In genomic region chr6:48443592-48444309, GRCm38 (mm10) we compare ENCODE assay signal across 8 mouse cellular contexts. TPM values are rescaled to one million over a fixed set of nuclear protein-coding genes. Genes with fewer than 3 reads are reported as not detected.
DNase-seq lines count a peak whose midpoint lies in the region; ATAC-seq and TF ChIP-seq lines count a peak whose summit lies in the region.

No protein-coding gene starts in this region.

- ATAC-seq in embryonic facial prominence, embryonic 12.5 days (ENCODE audit: insufficient number of reproducible peaks, insufficient read depth, low FRiP score, low TSS enrichment), result peak; percentile 81
- peak; percentile 87 for ATAC-seq in kidney, embryonic 14.5 days (ENCODE audit: low FRiP score, low TSS enrichment)
- ATAC-seq in limb, embryonic 15.5 days (ENCODE audit: insufficient number of reproducible peaks, low FRiP score, low TSS enrichment, low read depth), result peak; percentile 87
- peak; percentile 85 for ATAC-seq in midbrain, postnatal 0 days (ENCODE audit: low FRiP score)

- 2% methylated on average over 19 of the region's 19 CpGs for WGBS in embryonic facial prominence, embryonic 12.5 days
- 2% methylated on average over 19 of the region's 19 CpGs for WGBS in heart, embryonic 10.5 days
- 2% methylated on average over 18 of the region's 19 CpGs for WGBS in kidney, embryonic 14.5 days
- WGBS in limb, embryonic 15.5 days, result 1% methylated on average over 19 of the region's 19 CpGs
- 3% methylated on average over 17 of the region's 19 CpGs for WGBS in midbrain, postnatal 0 days

- peak; percentile 54 for DNase-seq in retina, adult 2 months (ENCODE audit: low read depth, low spot score)
- DNase-seq in retina, postnatal 1 day, result no peak
- DNase-seq in heart, embryonic 10.5 days (ENCODE audit: low spot score), result peak; percentile 98
- peak; percentile 95 for DNase-seq in midbrain, postnatal 0 days (ENCODE audit: low spot score)
- peak; percentile 91 for DNase-seq in splenic B cell, adult 2 months (ENCODE audit: low read depth, low spot score)

- H3K36me3 ChIP-seq in embryonic facial prominence, embryonic 12.5 days, result peaks cover 28% of the 10 kb centered on the region
- peaks cover 30% of the 10 kb centered on the region for H3K36me3 ChIP-seq in heart, embryonic 10.5 days
- peaks cover 21% of the 10 kb centered on the region for H3K36me3 ChIP-seq in kidney, embryonic 14.5 days (ENCODE audit: control insufficient read depth, insufficient read depth, low read length)
- peaks cover 25% of the 10 kb centered on the region for H3K36me3 ChIP-seq in limb, embryonic 15.5 days
- peaks cover 16% of the 10 kb centered on the region for H3K36me3 ChIP-seq in midbrain, postnatal 0 days (ENCODE audit: insufficient read depth, low read length)
- no peaks in the 10 kb centered on the region for H3K36me3 ChIP-seq in splenic B cell, adult 2 months (ENCODE audit: control insufficient read depth, insufficient read depth, low read length, poor library complexity, severe bottlenecking)

- peaks cover 42% of the 10 kb centered on the region for H3K4me1 ChIP-seq in embryonic facial prominence, embryonic 12.5 days
- peaks cover 53% of the 10 kb centered on the region for H3K4me1 ChIP-seq in heart, embryonic 10.5 days
- peaks cover 44% of the 10 kb centered on the region for H3K4me1 ChIP-seq in kidney, embryonic 14.5 days (ENCODE audit: control insufficient read depth, insufficient read depth, low read length)
- peaks cover 39% of the 10 kb centered on the region for H3K4me1 ChIP-seq in limb, embryonic 15.5 days
- peaks cover 5% of the 10 kb centered on the region; the same call in 1 of the 2 replicates for H3K4me1 ChIP-seq in midbrain, postnatal 0 days (ENCODE audit: insufficient read depth, low read length)

- H3K9ac ChIP-seq in embryonic facial prominence, embryonic 12.5 days, result peak overlapping the region; percentile 47
- peak overlapping the region; percentile 51; the same call in 1 of the 2 replicates for H3K9ac ChIP-seq in kidney, embryonic 14.5 days (ENCODE audit: low read depth, low read length)
- H3K9ac ChIP-seq in limb, embryonic 15.5 days, result peak overlapping the region; percentile 83; the same call in 1 of the 2 replicates
- H3K9ac ChIP-seq in midbrain, postnatal 0 days (replicated peaks; ENCODE audit: low read length, poor library complexity, severe bottlenecking), result peak overlapping the region; percentile 89

- no peaks in the 10 kb centered on the region for H3K9me3 ChIP-seq in embryonic facial prominence, embryonic 12.5 days
- H3K9me3 ChIP-seq in heart, embryonic 10.5 days, result no peaks in the 10 kb centered on the region
- H3K9me3 ChIP-seq in kidney, embryonic 14.5 days (ENCODE audit: control insufficient read depth, low read length), result no peaks in the 10 kb centered on the region
- no peaks in the 10 kb centered on the region for H3K9me3 ChIP-seq in limb, embryonic 15.5 days
- H3K9me3 ChIP-seq in midbrain, postnatal 0 days (ENCODE audit: low read length), result no peaks in the 10 kb centered on the region

- H3K27me3 ChIP-seq in embryonic facial prominence, embryonic 12.5 days, result peaks cover 15% of the 10 kb centered on the region
- H3K27me3 ChIP-seq in heart, embryonic 10.5 days (ENCODE audit: insufficient read depth, poor library complexity, severe bottlenecking), result peaks cover 44% of the 10 kb centered on the region
- H3K27me3 ChIP-seq in kidney, embryonic 14.5 days (ENCODE audit: control insufficient read depth, insufficient read depth, low read length), result no peaks in the 10 kb centered on the region
- peaks cover 14% of the 10 kb centered on the region for H3K27me3 ChIP-seq in limb, embryonic 15.5 days
- no peaks in the 10 kb centered on the region for H3K27me3 ChIP-seq in midbrain, postnatal 0 days (ENCODE audit: insufficient read depth, low read length)
- no peaks in the 10 kb centered on the region for H3K27me3 ChIP-seq in splenic B cell, adult 2 months (ENCODE audit: control insufficient read depth, insufficient read depth, low read length, poor library complexity, severe bottlenecking)

- peak overlapping the region; percentile 71 for H3K4me2 ChIP-seq in embryonic facial prominence, embryonic 12.5 days (replicated peaks)
- peak overlapping the region; percentile 76 for H3K4me2 ChIP-seq in kidney, embryonic 14.5 days (replicated peaks; ENCODE audit: low read depth, low read length)
- H3K4me2 ChIP-seq in limb, embryonic 15.5 days, result peak overlapping the region; percentile 82
- H3K4me2 ChIP-seq in midbrain, postnatal 0 days (ENCODE audit: low read depth, low read length, poor library complexity, severe bottlenecking), result peak overlapping the region; percentile 88

- peak overlapping the region; percentile 97 for H3K27ac ChIP-seq in embryonic facial prominence, embryonic 12.5 days
- peak overlapping the region; percentile 91 for H3K27ac ChIP-seq in heart, embryonic 10.5 days
- H3K27ac ChIP-seq in kidney, embryonic 14.5 days (ENCODE audit: low read depth, low read length), result peak overlapping the region; percentile 96
- H3K27ac ChIP-seq in limb, embryonic 15.5 days, result peak overlapping the region; percentile 94
- peak overlapping the region; percentile 79 for H3K27ac ChIP-seq in midbrain, postnatal 0 days (ENCODE audit: low read depth, low read length)

- H3K4me3 ChIP-seq in embryonic facial prominence, embryonic 12.5 days, result peak overlapping the region; percentile 73
- peak overlapping the region; percentile 80 for H3K4me3 ChIP-seq in heart, embryonic 10.5 days
- peak overlapping the region; percentile 77 for H3K4me3 ChIP-seq in kidney, embryonic 14.5 days (ENCODE audit: low read length)
- peak overlapping the region; percentile 71 for H3K4me3 ChIP-seq in limb, embryonic 15.5 days
- H3K4me3 ChIP-seq in midbrain, postnatal 0 days (ENCODE audit: low read depth, low read length), result peak overlapping the region; percentile 78

- no peak for TF ChIP-seq CTCF in midbrain, postnatal 0 days (IDR thresholded peaks at IDR 0.05)

RNA-seq across cellular contexts. Expression of gene Zfp467, which starts 1.9 kb away (rescaled TPM):
- polyA plus RNA-seq in embryonic facial prominence, embryonic 12.5 days (2016; fragmentation: Nextera tagmentation; extraction: Ambion mirVana), result 30.3 and 31.7 TPM in 2 replicates
- 13.4 and 13.9 TPM in 2 replicates for polyA plus RNA-seq in heart, embryonic 10.5 days (2016; fragmentation: Nextera tagmentation; extraction: Ambion mirVana)
- polyA plus RNA-seq in kidney, embryonic 14.5 days (2014; fragmentation: Nextera tagmentation; extraction: Ambion mirVana), result 27.8 and 31.4 TPM in 2 replicates
- 23.6 and 25.4 TPM in 2 replicates for polyA plus RNA-seq in limb, embryonic 15.5 days (2015; fragmentation: Nextera tagmentation; extraction: Ambion mirVana)
- 28.0 and 43.0 TPM in 2 replicates for total RNA-seq in midbrain, postnatal 0 days (2014; rRNA removed)
- polyA plus RNA-seq in midbrain, postnatal 0 days (2015; fragmentation: Nextera tagmentation; extraction: Ambion mirVana), result 41.7 and 44.6 TPM in 2 replicates

RNA-seq across cellular contexts. Expression of gene Sspo, which starts 4.3 kb away (rescaled TPM):
- 0.42 and 0.57 TPM in 2 replicates for polyA plus RNA-seq in embryonic facial prominence, embryonic 12.5 days (2016; fragmentation: Nextera tagmentation; extraction: Ambion mirVana)
- polyA plus RNA-seq in heart, embryonic 10.5 days (2016; fragmentation: Nextera tagmentation; extraction: Ambion mirVana), result 0.15 and 0.64 TPM in 2 replicates
- polyA plus RNA-seq in kidney, embryonic 14.5 days (2014; fragmentation: Nextera tagmentation; extraction: Ambion mirVana), result 0.17 and 0.53 TPM in 2 replicates
- 0.25 and 0.31 TPM in 2 replicates for polyA plus RNA-seq in limb, embryonic 15.5 days (2015; fragmentation: Nextera tagmentation; extraction: Ambion mirVana)
- 4.6 and 7.3 TPM in 2 replicates for total RNA-seq in midbrain, postnatal 0 days (2014; rRNA removed)
- polyA plus RNA-seq in midbrain, postnatal 0 days (2015; fragmentation: Nextera tagmentation; extraction: Ambion mirVana), result 0.67 and 1.2 TPM in 2 replicates

RNA-seq across cellular contexts. Expression of gene Krba1, which starts 48.4 kb away (rescaled TPM):
- 30.2 and 31.3 TPM in 2 replicates for polyA plus RNA-seq in embryonic facial prominence, embryonic 12.5 days (2016; fragmentation: Nextera tagmentation; extraction: Ambion mirVana)
- 17.5 and 25.6 TPM in 2 replicates for polyA plus RNA-seq in heart, embryonic 10.5 days (2016; fragmentation: Nextera tagmentation; extraction: Ambion mirVana)
- polyA plus RNA-seq in kidney, embryonic 14.5 days (2014; fragmentation: Nextera tagmentation; extraction: Ambion mirVana), result 16.0 and 23.4 TPM in 2 replicates
- polyA plus RNA-seq in limb, embryonic 15.5 days (2015; fragmentation: Nextera tagmentation; extraction: Ambion mirVana), result 17.5 and 20.8 TPM in 2 replicates
- total RNA-seq in midbrain, postnatal 0 days (2014; rRNA removed), result 44.0 and 44.8 TPM in 2 replicates
- 20.8 and 20.9 TPM in 2 replicates for polyA plus RNA-seq in midbrain, postnatal 0 days (2015; fragmentation: Nextera tagmentation; extraction: Ambion mirVana)
